Mouse (Mus musculus) skeletal muscle tissue, adult 2 months (tissue): Measurements from ENCODE around the gene Csgalnact2.
A peak's percentile ranks its signal among the peaks of the same experiment; 100 is the strongest.

Source experiments
- DNase-seq: peaks from one replicate; pipeline ENCODE4 v3.0.0-alpha.2; 2012; ENCODE audit warnings: low read depth, low spot score

Gene Csgalnact2

DNA sequence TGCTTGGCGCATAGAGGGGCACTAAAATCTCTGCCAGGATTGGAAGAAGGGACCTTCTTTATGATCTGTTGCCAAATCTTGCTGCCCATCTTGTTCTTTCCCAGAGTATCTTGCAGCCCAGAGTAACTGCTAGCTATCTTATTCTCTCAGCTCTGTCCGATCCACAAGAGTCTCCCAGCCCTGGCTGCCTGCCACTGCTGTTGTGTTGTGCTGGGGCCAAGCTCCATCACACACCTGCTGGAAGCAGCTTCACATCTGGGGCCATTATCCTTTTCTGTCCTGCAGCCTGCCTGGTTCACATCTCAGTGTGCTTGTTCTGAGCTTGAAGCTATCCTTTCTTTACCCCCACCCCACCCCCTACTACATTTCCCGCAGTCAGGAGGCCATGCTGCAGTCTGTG, 62.7 kb downstream of the Csgalnact2 start:
- no peak for DNase-seq

DNA sequence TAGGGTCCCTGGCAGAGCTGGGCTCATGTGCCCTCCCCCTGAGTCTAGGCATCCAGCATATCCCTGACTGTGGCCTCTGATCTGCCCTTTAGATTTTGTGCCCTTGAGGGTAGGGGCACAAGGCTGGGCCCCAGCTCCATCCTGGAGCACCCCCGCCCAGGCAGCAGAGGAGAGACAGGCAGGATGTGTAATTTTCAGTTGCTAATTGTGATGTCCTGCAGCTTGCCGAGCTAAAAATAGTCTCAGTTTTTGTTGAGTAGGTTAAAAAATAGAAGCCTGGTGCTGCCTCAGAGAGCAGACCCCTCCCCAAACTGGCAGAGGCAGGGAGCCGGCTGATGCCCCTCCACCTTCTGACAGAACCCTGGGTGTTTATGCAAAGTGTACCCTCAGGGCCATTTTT, 64.8 kb downstream of the Csgalnact2 start:
- DNase-seq, result no peak

DNA sequence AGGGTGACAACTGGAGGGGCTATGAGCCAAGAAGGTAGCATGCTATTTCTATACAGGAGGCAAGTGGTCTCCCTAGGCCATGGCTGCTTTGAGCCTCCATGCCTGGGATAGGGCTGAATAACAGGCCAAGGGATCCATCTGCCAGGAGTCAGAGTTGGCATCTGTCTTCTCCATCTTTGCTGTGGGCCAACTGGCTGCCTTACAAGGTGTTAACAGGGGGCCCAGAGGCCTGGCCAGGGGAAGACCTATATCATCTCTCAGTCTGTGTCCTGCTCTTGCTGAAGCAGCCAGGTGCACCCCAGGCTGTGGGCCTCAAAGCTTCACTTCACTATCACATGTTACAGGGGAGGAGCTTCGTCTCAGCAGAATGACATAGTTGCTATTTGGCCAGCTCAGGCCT, 66.8 kb downstream of the Csgalnact2 start:
- DNase-seq, result no peak

DNA sequence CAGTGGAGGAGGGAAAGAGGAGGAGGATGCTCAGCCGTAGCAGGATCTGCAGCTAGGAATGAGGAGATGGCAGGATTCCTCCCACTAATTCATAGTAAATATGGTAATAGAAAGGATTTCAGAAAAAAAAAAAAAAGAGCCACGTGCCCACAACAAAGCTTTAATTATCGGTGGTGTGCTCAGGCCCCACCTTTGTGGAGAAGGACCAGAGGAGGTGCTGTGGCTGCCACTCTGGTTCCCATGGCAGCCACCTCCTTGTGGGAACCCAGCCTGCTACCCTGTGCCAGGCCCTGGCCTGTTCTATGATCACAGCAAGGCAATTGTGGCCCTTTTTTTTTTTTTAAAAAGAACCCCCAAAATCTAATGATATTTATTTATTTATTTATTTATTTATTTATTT, 67.5 kb downstream of the Csgalnact2 start:
- no peak for DNase-seq

DNA sequence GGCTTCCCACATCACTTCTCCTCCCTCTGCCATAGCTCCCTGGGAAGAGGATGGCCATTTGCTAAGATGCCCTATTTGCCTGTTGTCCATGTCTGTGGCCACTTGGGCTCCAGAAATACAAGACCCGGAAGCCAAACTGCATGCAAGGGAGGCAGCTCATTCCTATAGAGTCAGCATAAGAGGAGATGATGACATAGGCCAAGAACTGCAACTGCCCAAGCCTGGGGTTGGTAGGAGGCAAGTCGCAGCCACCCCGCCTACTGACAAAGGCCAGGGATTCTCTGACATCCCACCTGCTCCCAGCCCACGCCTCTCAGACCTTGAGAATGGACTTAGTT, 68.0 kb downstream of the Csgalnact2 start:
- DNase-seq, result no peak

DNA sequence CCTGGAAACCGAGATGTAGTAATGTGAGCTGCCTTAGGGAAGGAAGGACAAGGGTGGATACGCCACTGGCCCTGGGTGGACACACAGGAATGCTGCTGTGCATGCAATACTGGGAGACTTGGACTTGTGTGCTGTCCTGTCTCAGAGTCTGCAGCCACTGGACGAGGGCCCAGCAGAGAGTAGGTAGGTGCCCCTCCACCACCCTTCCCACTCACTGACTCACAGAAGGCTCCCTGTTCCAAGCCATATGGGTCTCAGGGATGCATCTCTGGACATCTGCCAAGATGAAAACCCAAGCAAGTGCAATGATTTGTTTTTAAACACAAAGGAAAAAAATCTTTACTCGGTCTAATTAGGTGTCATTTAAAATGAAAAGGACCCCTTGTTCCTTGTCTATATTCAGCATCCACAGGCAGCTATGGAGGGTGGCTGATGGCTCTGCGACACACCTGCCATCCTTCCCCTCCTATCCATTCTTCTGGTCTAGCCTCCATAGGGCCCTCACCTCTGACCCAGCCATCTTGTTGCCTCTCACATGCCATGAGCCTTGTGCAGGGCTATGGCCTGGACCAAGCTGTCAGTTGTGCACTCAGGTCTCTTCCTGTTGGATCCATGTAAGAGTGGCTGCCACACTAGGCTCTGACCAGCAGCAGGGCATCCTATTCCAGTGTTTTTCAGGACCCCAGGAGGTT, 68.5 kb downstream of the Csgalnact2 start:
- no peak for DNase-seq

DNA sequence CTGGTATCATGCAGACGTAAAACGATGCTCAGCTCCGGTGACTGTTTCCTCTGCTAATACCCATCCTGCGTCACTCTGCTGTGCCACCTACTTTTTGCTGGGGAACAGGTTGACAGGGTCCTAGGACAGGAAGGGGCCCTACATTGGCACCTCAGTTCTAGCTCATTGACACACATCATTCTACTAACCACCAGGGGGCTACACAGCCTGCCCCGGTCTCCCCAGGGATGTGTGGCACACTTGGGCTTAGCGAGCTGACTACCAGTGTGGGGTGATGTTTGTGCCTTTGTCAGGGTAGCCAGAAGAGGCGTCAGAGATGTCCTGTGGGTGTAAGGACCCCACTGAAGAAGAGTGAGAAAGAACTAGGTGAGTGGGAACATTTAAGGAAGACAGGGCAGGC, 71.2 kb downstream of the Csgalnact2 start:
- DNase-seq, result no peak

DNA sequence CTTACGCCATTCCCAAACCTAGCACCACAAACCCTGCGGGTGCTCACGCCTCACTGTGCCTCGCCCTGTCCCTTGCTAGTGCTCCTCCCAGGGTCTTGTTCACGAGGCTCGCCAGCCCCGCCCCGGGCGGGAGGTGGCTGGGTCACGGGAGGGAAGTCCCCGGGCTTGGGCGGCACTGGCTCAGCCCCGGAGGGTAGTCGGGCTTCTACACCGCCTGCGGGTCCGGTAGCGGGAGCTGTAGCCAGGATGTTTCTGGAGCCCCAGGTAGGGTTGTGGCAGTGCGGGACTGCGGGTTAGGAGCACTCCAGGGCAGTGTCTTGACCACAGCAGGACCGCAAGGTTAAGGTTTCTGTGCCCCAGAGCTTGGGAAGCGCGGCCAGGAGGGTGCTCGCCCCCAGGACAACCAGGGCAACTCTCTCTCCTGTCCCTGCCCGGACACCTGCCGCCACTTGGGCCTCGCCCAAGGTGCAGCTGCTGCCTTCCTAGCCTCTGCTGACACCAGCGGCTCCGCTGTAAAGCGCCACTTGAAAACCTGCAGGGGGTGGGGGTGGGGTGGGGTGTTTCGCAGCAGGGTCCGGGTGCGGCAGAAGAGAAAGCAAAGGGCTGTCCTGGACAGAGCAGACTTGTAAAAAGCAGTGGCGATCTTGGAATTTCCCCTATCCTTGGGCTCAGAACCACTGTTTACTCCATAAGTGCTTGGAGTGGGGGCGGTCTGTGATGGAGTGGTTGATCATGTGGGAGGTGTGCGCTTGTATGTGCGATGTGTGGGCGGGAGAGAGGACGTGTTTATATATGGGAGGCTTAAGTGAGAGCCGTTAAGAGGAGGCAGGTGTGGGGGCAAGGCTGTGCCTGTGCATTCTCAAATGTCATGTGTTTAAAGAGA, 72.5 kb downstream of the Csgalnact2 start:
- DNase-seq, result peak; percentile 17

DNA sequence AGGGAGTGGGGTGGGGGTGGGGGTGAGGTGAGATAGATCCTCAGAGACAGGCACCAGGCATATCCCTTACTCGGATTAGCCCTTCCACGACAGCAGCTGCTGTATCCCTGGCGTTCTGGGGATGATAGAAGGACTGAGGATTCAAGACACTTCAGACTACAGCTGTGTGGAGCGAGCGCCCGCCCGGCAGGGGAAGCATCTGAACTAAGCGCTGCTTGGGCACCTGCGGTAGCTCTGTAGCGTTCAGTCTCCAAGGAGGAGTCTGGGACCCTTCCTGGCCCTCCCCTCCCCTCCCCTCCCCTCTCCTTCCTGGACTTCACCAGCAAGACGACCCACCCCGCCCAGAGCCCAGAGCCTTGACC, 73.1 kb downstream of the Csgalnact2 start:
- no peak for DNase-seq

DNA sequence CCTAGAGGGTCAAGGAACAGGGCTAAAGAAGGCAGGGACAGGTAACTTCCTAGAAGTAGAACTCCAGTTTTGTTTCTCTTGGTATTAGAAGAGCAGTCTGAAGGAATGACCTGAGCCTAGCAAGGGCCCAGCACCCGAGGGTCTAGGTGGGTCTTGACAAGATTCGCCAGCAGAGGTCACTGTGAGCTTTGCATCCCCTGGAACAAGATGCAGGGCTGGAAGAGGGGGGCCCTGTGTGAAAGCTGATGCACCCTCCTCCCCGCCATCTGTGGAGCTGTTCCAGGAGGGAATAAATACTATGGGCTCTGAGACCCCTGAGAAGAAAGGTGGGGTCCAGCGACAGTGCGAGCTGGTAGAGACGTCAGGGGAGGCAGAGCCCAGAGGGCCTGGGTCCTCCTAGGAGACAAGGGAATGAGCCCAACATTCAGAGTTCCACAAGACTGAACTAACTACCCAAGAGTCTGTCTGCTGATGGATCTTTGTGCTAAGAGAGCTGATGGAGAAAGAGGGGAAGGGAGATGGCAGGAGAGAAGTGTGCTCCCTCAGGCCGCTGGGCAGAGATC, 73.9 kb downstream of the Csgalnact2 start:
- no peak for DNase-seq

DNA sequence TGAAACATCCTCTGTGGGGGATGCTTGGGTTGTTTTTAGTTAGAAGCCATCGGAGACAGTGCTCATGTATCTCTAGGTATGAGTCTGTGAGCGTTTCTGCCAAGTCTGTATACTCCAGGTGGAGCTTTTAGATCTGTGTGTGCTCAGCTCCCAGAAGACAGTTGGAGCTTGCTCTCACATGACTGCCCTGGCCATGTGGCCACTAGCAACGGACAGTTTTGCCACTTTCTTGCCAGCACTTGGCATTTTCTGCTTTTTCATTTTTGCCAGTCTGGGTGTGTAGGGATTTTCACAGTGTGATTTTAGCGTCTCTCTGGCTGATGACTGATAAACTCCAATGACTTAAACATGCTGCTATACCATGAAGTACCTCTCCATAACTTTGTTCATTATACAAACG, 75.7 kb downstream of the Csgalnact2 start:
- no peak for DNase-seq

DNA sequence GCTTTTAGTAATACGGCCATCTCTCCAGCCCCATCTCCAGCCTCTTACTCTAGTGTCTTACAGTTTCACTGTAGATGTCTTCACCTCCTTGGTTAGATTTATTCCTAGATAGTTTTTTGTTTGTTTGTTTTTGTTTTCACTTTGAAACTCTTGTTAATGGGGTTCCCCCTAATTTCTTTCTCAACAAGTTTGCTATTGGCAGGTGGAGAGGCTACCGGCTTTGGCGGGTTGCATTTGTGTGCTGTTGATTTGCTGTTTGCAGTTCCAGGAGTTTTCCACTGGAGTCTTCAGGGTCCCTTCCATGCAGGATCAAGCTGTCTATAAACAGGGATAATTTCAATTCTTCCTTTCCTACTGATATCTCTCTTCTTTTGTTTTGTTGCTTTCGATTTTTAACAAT, 77.7 kb downstream of the Csgalnact2 start:
- no peak for DNase-seq
